Mouse (Mus musculus) kidney, adult 18-20 months (tissue): Measurements from ENCODE around the gene Pitpnm2.
"Not testable (repeated sequence)": the region's sequence is repeated elsewhere in the genome, so short reads cannot be mapped to it uniquely, and the experiment has no call there.

Experiments
- DNase-seq: peaks from one replicate; pipeline ENCODE4 v3.0.0; 2021

The Pitpnm2 gene

GRCm38 (mm10) chr5:124249614-124250591, at the start of gene Pitpnm2:
Gene Pitpnm2, minus strand, starts transcription at chr5:124249760.
- peak; percentile 59 for DNase-seq

- DNase-seq, result not testable (repeated sequence)
These were observed 49.7 kb upstream of the Pitpnm2 start for GRCm38 (mm10) chr5:124299307-124299706.

- no peak for DNase-seq
These were observed 46.9 kb upstream of the Pitpnm2 start for GRCm38 (mm10) chr5:124296475-124296874.

DNA sequence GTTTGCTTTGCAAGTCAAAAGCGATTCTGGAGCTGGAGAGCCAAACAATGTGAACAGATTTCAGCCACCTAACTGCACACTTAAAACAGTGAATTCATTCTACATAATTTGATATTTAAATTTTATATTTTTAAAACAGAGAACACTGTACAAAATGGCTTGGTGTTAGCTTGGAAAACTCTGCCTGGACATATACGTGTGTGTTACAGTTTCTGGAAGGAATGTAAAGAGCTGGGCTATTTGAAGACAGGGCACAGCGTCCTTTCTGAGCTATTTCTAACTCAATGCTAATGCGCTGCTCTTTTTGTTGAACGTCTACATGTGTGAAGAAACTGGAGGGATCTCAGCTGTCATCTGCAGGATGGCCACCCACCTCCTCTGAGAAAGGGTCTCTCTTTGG, 44.4 kb upstream of the Pitpnm2 start:
- no peak for DNase-seq

DNA sequence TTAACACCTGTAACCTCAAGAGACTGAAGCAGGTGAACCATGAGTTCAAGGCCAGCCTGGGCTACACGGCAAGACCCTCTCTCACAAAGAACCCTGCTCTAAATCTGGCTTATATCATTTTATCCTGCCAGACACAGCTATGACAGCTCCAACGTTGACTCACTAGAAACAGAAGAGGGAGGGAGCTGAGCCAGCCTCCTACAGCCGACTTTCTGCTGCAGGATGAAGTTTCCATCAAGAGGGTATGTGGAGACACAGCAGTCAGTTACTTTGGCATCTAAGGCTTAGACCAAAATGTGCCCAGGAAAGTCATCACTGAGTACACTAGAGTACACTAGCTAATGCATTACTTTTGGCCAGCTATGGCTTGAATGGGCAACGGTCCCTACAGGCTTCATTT, 40.7 kb upstream of the Pitpnm2 start:
- no peak for DNase-seq

DNA sequence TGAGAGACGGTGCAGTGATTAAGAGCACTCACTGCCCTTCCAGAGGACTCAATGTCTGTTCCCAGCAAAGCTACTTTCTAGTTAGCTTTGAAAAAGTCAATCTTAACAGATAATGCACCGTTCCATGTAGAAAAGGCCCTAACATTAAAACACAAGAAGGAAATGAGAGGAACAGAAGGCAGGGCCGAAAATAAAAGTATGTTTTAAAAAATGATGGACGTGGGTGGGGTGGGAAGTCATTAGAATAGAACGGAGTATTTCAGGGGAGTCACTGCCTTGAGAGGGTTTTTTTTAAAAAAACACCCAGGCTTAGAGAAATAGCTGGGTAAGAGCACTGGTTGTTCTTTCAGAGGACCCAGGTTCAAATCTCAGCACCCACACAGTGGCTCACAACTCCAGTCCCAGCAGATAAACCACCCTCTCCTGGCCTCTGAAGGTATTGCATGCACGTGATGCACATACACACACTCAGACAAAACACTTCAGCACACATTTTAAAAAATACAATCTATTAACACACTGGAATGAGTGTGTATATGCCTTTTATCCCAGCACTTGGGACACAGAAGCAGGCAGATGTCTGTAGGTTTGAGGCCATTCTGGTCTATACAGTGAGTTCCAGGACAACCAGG, 38.2 kb upstream of the Pitpnm2 start:
- DNase-seq, result no peak

GRCm38 (mm10) chr5:124284330-124284729, 34.8 kb upstream of the Pitpnm2 start:
- no peak for DNase-seq

GRCm38 (mm10) chr5:124282854-124283253, 33.3 kb upstream of the Pitpnm2 start:
- no peak for DNase-seq

GRCm38 (mm10) chr5:124270226-124270625, 20.7 kb upstream of the Pitpnm2 start:
- DNase-seq, result no peak

DNA sequence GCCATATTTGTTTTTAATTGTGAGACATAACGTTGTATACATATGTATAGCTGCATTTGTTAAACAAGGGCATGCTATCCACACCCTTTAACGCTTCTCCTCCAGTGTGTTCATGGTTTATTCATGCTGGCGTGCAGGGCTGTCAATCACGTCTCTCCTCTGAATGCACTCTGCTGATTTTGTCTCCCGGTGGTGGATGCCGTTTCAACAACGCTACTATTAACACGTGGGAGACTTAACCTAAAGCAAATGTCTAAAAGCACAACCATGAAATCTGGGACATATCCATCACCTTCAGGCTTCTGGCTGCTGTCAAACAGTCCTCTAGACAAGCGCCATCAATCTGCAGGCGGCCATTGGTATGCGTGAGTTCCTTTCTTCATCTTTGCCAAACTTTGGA, 20.1 kb upstream of the Pitpnm2 start:
- DNase-seq, result no peak

GRCm38 (mm10) chr5:124267652-124268051, 18.1 kb upstream of the Pitpnm2 start:
- no peak for DNase-seq

DNA sequence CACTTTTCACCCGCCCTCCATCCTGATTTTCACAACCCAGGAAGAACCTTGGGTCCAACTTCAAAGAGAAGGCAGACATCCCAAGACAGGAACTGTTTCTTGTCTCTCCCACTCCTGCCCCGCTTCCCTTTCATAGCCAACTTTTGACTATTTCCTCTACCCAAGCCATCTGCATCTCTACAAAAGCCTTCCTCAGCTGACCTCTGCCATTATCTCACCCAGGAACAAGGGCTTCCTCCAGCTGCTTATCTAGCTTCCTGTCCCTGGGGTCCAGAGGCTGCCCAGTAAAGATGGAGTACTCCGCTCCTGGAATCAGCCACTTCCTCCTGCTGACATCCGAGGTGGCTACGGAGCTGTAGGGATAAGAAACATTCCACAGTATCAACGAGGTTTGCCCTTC, 17.3 kb upstream of the Pitpnm2 start:
- DNase-seq, result no peak

DNA sequence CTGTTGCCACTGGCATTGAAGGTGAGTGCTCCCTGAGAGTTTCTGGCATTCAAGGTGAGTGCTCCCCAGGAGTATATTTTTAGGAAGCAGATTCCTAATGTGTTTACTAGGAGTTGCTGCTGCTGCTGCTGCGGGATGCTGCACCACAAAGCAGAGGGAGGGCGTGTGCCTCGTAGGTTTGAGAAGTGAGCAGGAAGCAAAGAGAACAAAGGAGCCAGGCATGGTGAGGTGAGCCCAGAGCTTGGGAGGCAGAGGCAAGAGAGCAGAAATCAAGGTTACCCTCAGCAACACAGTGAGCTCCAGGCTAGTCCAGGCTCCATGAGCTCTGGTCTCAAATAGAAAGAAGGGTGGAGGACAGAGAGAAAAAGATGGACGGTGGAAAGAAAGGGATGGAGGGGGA, 13.7 kb upstream of the Pitpnm2 start:
- DNase-seq, result no peak

GRCm38 (mm10) chr5:124262090-124262489, 12.5 kb upstream of the Pitpnm2 start:
- no peak for DNase-seq

DNA sequence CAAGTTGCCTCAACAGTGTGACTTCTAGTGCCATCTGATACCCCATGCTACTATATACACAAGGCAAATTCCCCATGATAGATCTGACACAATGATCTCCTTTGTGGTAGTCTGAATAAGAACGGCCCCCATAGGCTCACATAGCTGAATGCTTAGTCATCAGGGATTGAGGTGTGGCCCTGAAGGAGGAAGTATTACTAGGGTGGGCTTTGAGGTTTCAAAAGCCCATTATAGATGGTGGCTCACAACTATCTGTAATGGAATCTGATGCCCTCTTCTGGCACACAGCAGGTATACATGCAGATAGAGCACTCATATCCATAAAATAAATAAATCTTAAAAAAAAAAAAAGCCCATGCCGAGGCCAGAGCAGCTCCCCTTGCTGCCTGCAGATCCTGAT, 9.6 kb upstream of the Pitpnm2 start:
- no peak for DNase-seq

DNA sequence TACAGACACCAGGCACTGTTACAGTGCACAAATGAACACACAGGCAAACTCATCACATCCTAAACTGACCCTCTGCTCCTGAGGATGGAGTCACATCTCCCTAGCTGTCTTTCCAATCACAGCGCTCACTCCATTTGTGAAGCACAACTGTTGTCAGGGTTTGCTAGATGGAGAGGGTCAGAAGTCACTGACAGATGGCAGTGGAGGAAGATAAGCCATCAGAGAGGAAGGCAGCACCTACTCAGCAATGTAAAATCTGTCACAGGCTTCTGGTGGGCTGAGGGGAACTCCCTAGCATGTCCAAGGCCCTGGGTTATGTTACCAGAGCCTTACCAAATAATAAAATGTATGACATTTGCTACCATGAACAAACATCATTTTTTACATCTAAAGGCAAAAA, 8.5 kb upstream of the Pitpnm2 start:
- no peak for DNase-seq

DNA sequence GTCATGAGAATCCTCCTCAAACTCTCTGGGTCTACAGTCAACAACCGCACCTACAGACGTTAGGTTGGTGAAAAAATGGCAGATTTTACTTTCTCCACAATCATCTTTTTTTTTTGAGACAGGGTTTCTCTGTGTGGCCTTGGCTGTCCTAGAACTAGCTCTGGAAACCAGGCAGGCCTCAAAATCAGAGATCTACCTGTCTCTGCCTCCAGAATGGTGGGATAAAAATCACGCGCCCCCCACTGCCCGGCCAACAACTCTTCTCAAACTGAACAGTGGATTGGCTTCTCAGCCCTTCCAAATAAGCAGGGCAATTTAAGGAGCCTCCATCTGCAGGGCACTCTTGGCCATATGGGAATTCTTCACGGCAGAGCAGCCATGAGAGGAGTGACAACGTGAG, 5.6 kb upstream of the Pitpnm2 start:
- DNase-seq, result no peak

- no peak for DNase-seq
These were observed 4.0 kb upstream of the Pitpnm2 start for GRCm38 (mm10) chr5:124253555-124253954.

- no peak for DNase-seq
These were observed 3.2 kb upstream of the Pitpnm2 start for GRCm38 (mm10) chr5:124252580-124253320.

DNA sequence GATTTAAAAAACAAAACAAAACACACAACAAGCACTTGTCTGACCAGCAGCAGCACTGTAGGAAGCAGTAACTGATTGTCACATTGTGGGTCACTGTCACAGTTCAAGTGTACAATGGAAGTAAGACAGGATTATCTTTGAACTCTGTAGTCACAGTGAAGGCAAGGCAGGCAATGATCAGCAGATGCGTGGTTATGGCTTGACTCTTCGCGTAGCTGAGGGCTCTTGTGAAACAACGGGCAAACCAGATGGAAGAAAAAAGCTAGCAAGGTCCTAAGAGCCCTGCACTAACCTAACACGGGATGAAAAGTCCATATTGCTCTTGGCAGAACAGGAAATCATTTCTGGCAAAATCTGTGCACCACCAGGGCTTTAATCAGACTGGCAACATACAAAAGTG, 1.5 kb upstream of the Pitpnm2 start:
- no peak for DNase-seq

GRCm38 (mm10) chr5:124248845-124249613, 531 bp downstream of the Pitpnm2 start:
- peak; percentile 66 for DNase-seq

DNA sequence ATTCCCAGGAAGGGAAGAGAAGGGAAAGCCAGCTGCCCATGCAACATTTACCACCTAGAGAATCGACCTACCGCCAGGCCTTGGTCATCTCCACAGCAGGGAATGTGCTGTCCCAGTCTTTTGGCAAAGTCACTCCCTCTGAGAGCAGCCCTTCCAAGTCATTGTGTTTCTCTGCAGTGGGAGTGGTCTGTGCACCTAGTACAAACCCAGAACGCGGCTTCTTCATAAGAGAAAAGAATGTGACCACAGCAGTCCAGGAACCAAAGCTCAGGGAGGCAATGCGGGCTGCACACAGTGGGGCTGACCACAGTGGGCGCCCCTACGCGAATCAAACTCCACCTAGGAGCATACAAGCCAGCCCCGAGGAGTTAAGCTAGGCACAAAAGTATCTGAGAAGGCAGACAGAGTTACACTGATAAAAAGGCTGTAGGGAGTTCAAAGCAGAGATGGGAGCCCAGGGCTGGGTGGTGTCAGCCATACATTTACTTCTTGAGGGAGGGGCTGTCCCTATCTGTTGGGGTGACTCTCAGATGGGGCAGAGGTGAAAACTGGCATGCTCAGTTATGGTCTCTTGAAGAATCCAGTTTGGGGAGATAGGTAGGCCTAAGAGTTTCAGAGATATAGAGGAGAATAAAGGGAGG, 1.5 kb downstream of the Pitpnm2 start:
- DNase-seq, result no peak
